Mouse (Mus musculus): ENCODE data around the gene Zdhhc16.

DNA sequence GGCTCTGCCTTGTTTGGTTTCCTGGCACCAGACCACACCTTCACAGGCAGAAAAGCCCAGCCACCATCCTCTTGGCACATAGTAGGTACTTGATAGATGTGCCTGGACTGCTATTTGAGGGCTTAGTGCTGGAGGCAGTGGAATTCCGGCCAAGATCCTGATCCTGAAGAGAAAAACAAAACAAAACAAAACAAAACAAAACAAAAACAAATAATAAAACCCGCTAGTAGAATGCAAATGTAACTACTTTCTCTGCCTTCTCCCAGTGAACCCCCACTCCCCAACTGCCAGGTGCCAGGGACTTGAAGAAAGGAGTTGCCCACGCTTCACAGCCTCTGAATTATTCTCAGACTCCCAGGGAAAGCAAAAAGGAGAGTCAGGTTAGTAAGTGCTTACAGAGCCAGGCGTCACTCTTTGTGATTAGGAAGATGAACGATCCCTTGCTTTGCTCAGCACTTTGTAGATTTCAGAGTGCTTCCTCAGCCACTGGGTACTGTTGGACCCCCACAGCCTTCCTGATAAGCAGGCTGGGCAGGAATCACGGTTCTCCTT lies 58.7 kb downstream of the Zdhhc16 start:
- TF ChIP-seq USF1 (IDR thresholded peaks at IDR 0.05; ENCODE audit: low read depth) (no peak), CTCF (IDR thresholded peaks at IDR 0.05; ENCODE audit: control insufficient read depth, insufficient read depth, insufficient read length) (no peak), CEBPB (IDR thresholded peaks at IDR 0.05; ENCODE audit: low read depth) (no peak), MAX (IDR thresholded peaks at IDR 0.05) (no peak), MYOD1 (IDR thresholded peaks at IDR 0.05; ENCODE audit: control insufficient read depth, insufficient read length, low read depth) (no peak), MYOG (IDR thresholded peaks at IDR 0.05; ENCODE audit: control insufficient read depth, extremely low read depth, insufficient read length) (no peak), FOSL1 (IDR thresholded peaks at IDR 0.05; ENCODE audit: insufficient read depth, low read length, poor library complexity, severe bottlenecking) (no peak)

Data from C2C12 (cell line).